Mouse (Mus musculus) liver, embryonic 13.5 days (tissue): ENCODE results near the gene Cntn6. TPM values are rescaled to one million over a fixed set of nuclear protein-coding genes. Genes with fewer than 3 reads are reported as not detected.

ENCODE experiments used
- ATAC-seq: fragments of 200-750 bp; cut with Nextera tagmentation; 2 replicates; pipeline ENCODE4 v1.8.0; 2017; ENCODE audit warnings: low read depth, mild to moderate bottlenecking, moderate number of reproducible peaks, moderate library complexity
- DNase-seq: peaks from one replicate; pipeline ENCODE4 v3.0.0; 2022
- H3K27ac ChIP-seq: fragments of 300-500 bp; sonication (generic); 2 replicates; pipeline ENCODE4 v1.5.1; 2015; ENCODE audit warnings: moderate library complexity, mild to moderate bottlenecking, inconsistent platforms
- H3K27me3 ChIP-seq: fragments of 300-500 bp; sonication (generic); 2 replicates; pipeline ENCODE4 v1.6.1; 2015; ENCODE audit warnings: mild to moderate bottlenecking, inconsistent platforms
- H3K36me3 ChIP-seq: fragments of 300-500 bp; sonication (generic); 2 replicates; pipeline ENCODE4 v1.6.1; 2015; ENCODE audit warnings: mild to moderate bottlenecking, inconsistent platforms
- H3K4me1 ChIP-seq: fragments of 300-500 bp; sonication (generic); replicated peaks from 2 replicates; pipeline ENCODE4 v1.6.1; 2015; ENCODE audit warnings: inconsistent platforms
- H3K4me2 ChIP-seq: fragments of 300-500 bp; sonication (generic); 2 replicates; pipeline ENCODE4 v1.6.1; 2015; ENCODE audit warnings: inconsistent platforms, mild to moderate bottlenecking, moderate library complexity
- H3K4me3 ChIP-seq: fragments of 300-500 bp; sonication (generic); replicated peaks from 2 replicates; pipeline ENCODE4 v1.5.1; 2015; ENCODE audit warnings: mild to moderate bottlenecking, inconsistent platforms
- H3K9ac ChIP-seq: fragments of 300-500 bp; sonication (generic); 2 replicates; pipeline ENCODE4 v1.6.1; 2015; ENCODE audit warnings: mild to moderate bottlenecking, inconsistent platforms
- H3K9me3 ChIP-seq: fragments of 300-500 bp; sonication (generic); replicated peaks from 2 replicates; pipeline ENCODE4 v1.6.1; 2016; ENCODE audit warnings: inconsistent platforms
- WGBS: fragments of 180-500 bp; shearing (Covaris S2); methylation state at CpG from one replicate; pipeline ENCODE4 v1.1.7; 2015; ENCODE audit not compliant: insufficient replicate concordance; 5-methylcytosine and 5-hydroxymethylcytosine counted together
- polyA plus RNA-seq: library from polyadenylated mRNA; unstranded; fragments of >200 nt; fragmentation: Nextera tagmentation; extraction: Ambion mirVana; gene quantifications from 2 replicates; pipeline ENCODE4 v1.2.1, GENCODE M21; 2015

Gene Cntn6
- polyA plus RNA-seq, 1 experiment from 2014 or later: not detected

- DNase-seq (no peak), ATAC-seq (no peak)
- Histone ChIP-seq H3K36me3 (no peaks in the 10 kb centered on the region), H3K27me3 (no peaks in the 10 kb centered on the region), H3K4me3 (no peak overlapping the region), H3K9me3 (no peaks in the 10 kb centered on the region), H3K9ac (no peak overlapping the region), H3K4me2 (no peak overlapping the region), H3K4me1 (no peaks in the 10 kb centered on the region), H3K27ac (no peak overlapping the region)
- WGBS: 72% methylated on average over 3 of the region's 3 CpGs
These were observed 291.3 kb downstream of the Cntn6 start for GRCm38 (mm10) chr6:104783891-104784290.

- no peaks in the 10 kb centered on the region for H3K36me3 ChIP-seq
- H3K9ac ChIP-seq: no peak overlapping the region
- WGBS: 38% methylated on average over 2 of the region's 2 CpGs
- no peak overlapping the region for H3K4me3 ChIP-seq
- DNase-seq (no peak), ATAC-seq (no peak)
- no peaks in the 10 kb centered on the region for H3K27me3 ChIP-seq
- no peak overlapping the region for H3K27ac ChIP-seq
- no peaks in the 10 kb centered on the region for H3K9me3 ChIP-seq
- no peak overlapping the region for H3K4me2 ChIP-seq
- no peaks in the 10 kb centered on the region for H3K4me1 ChIP-seq
These were observed 294.9 kb downstream of the Cntn6 start for GRCm38 (mm10) chr6:104787502-104787901.

DNA sequence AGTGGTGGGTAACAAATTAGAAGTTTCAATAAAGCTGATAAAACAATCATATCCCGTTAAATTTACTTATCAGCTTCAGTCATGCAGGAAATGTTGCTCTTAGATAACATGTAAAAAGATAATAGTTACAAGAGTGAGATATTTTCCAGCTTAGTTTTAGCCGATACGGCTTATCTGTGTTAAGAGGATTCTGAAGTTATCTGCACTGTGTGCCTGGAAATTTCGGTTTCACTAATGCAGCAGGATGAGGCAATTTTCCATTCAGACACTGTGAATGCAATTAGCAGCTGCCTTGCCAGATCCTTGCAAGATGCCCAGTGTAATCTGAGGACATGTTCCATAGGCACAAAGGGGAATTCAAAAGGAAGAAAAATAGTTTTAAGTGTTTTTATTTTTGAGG lies 315.9 kb downstream of the Cntn6 start:
- Histone ChIP-seq H3K4me2 (no peak overlapping the region), H3K4me3 (no peak overlapping the region), H3K9me3 (no peaks in the 10 kb centered on the region), H3K4me1 (no peaks in the 10 kb centered on the region), H3K27me3 (no peaks in the 10 kb centered on the region), H3K27ac (no peak overlapping the region), H3K36me3 (no peaks in the 10 kb centered on the region), H3K9ac (no peak overlapping the region)
- ATAC-seq (no peak), DNase-seq (no peak)
- 33% methylated on average over 4 of the region's 4 CpGs for WGBS

DNA sequence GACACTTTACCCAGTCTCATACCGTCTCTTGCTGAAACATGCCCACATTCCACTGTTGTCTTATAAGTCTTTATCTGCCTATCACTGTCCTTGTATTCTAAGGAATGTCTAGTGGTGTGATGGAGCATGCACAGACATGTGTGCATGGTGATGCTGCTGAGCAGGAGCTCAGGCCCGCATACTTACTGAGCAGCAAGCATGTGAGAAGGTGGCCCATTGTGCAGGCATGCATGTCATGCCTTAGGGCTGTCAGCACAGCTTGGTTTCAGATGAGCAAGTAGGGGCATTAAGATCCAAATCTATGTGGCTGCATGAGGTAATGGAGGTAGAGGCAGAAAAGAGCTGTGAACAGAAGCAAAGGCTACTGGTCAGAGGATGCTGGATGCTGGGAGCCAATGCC lies 323.0 kb downstream of the Cntn6 start:
- WGBS: 59% methylated on average over 2 of the region's 2 CpGs
- no peak overlapping the region for H3K27ac ChIP-seq
- DNase-seq (no peak), ATAC-seq (no peak)
- H3K4me1 ChIP-seq: no peaks in the 10 kb centered on the region
- H3K9me3 ChIP-seq: no peaks in the 10 kb centered on the region
- H3K27me3 ChIP-seq: no peaks in the 10 kb centered on the region
- H3K4me2 ChIP-seq: no peak overlapping the region
- H3K4me3 ChIP-seq: no peak overlapping the region
- H3K36me3 ChIP-seq: no peaks in the 10 kb centered on the region
- no peak overlapping the region for H3K9ac ChIP-seq

DNA sequence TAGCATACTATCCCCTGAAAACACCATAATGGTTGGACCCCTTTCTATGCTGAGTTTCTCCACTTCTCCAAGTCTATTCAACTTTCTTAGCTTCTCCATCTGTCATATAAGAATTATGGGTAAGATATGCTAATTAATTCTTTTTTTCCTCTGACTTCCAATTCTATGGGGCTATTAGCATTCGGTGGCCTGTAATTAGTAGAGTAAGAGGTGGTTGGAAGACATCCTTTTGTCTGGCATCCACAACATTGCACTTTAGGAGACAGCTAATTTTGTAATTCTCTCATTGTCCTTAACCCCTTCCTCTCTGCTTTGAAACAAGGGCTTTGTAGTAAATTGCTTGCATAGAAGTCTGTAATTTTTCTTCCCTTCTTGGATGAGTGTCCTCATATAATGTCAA lies 387.1 kb downstream of the Cntn6 start:
- DNase-seq (no peak), ATAC-seq (no peak)
- Histone ChIP-seq H3K9ac (no peak overlapping the region), H3K27ac (no peak overlapping the region), H3K27me3 (no peaks in the 10 kb centered on the region), H3K4me3 (no peak overlapping the region), H3K36me3 (no peaks in the 10 kb centered on the region), H3K9me3 (no peaks in the 10 kb centered on the region), H3K4me1 (no peaks in the 10 kb centered on the region), H3K4me2 (no peak overlapping the region)
- WGBS: 66% methylated on average over 1 of the region's 1 CpGs

GRCm38 (mm10) chr6:104884021-104884420 lies 391.4 kb downstream of the Cntn6 start:
- Histone ChIP-seq H3K4me2 (no peak overlapping the region), H3K9me3 (no peaks in the 10 kb centered on the region), H3K4me3 (no peak overlapping the region), H3K4me1 (no peaks in the 10 kb centered on the region), H3K9ac (no peak overlapping the region), H3K36me3 (no peaks in the 10 kb centered on the region), H3K27ac (no peak overlapping the region), H3K27me3 (no peaks in the 10 kb centered on the region)
- DNase-seq (no peak), ATAC-seq (no peak)
- WGBS: 57% methylated on average over 2 of the region's 2 CpGs

DNA sequence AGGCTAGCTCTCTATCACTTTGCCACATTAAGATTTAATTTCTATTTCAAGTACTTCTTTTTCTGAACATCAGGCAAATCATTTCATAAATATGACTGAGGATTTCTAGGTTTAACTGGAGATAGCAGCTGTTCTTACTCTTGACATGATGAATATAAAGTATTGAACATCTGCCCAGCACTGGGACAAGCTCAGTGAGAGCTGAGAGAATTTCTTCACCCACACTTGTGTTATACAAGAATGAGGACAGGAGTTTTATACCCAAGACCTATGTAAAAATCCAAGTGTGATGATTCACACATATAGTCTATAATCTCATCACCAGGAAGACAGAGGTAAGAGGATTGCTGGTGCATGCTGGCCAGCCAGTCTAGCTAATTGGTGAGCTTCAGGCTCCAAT lies 393.2 kb downstream of the Cntn6 start:
- Histone ChIP-seq H3K36me3 (no peaks in the 10 kb centered on the region), H3K4me2 (no peak overlapping the region), H3K27me3 (no peaks in the 10 kb centered on the region), H3K4me1 (no peaks in the 10 kb centered on the region), H3K9ac (no peak overlapping the region), H3K4me3 (no peak overlapping the region), H3K9me3 (no peaks in the 10 kb centered on the region), H3K27ac (no peak overlapping the region)
- no peak for DNase-seq
- ATAC-seq: no peak

DNA sequence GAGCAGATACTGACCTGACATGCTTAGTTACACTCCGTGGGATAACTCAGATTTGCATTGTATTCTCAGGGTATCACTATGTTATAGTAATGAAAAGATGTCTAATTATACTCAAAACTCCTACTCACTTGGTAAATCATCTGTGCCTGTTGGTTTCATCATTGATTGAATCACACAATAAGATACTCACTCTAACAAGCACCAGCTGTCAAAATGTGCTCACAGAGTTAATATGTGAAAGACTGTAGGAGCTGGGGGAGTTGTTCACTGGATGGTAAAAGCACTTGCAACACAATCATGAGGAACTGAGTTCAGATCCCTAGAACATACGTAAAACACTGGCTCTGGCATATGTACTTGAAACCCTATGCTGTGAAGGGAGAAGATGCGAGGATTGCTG lies 398.5 kb downstream of the Cntn6 start:
- Histone ChIP-seq H3K4me3 (no peak overlapping the region), H3K36me3 (no peaks in the 10 kb centered on the region), H3K27ac (no peak overlapping the region), H3K9ac (no peak overlapping the region), H3K27me3 (no peaks in the 10 kb centered on the region), H3K4me1 (no peaks in the 10 kb centered on the region), H3K9me3 (no peaks in the 10 kb centered on the region), H3K4me2 (no peak overlapping the region)
- DNase-seq (no peak), ATAC-seq (no peak)
- WGBS: 68% methylated on average over 3 of the region's 3 CpGs
